Mouse (Mus musculus) testis, adult 2 months (tissue): ENCODE results near the gene Fam221a. TPM values are rescaled to one million over a fixed set of nuclear protein-coding genes. Genes with fewer than 3 reads are reported as not detected.

Source experiments
- H3K27ac ChIP-seq: fragments of 200-500 bp; 2 replicates; pipeline ENCODE4 v1.5.1; 2012; ENCODE audit warnings: low read depth, low read length; ENCODE audit not compliant: control insufficient read depth, insufficient read depth
- H3K27me3 ChIP-seq: fragments of 200-500 bp; 2 replicates; pipeline ENCODE4 v1.6.1; 2012; ENCODE audit warnings: mild to moderate bottlenecking, low read length, moderate library complexity; ENCODE audit not compliant: control insufficient read depth, insufficient read depth
- H3K36me3 ChIP-seq: fragments of 200-500 bp; 2 replicates; pipeline ENCODE4 v1.6.1; 2012; ENCODE audit warnings: mild to moderate bottlenecking, low read length; ENCODE audit not compliant: control insufficient read depth, insufficient read depth
- H3K4me1 ChIP-seq: fragments of 200-500 bp; 2 replicates; pipeline ENCODE4 v1.6.1; 2012; ENCODE audit warnings: low read length; ENCODE audit not compliant: control insufficient read depth, insufficient read depth
- H3K4me3 ChIP-seq: fragments of 200-500 bp; 2 replicates; pipeline ENCODE4 v1.5.1; 2012; ENCODE audit warnings: low read depth, mild to moderate bottlenecking, low read length, moderate library complexity, mixed read lengths; ENCODE audit not compliant: control insufficient read depth
- CTCF ChIP-seq: fragments of 200-500 bp; IDR thresholded peaks from 2 replicates; pipeline ENCODE4 v1.5.1; 2012; ENCODE audit warnings: low read depth, mild to moderate bottlenecking, inconsistent platforms, low read length, moderate library complexity; ENCODE audit not compliant: control insufficient read depth, insufficient read depth, insufficient replicate concordance
- POLR2A ChIP-seq: fragments of 200-500 bp; IDR thresholded peaks from 2 replicates; pipeline ENCODE4 v1.6.1; 2012; ENCODE audit warnings: low read depth, mild to moderate bottlenecking, inconsistent platforms, low read length, moderate library complexity; ENCODE audit not compliant: control insufficient read depth
- polyA plus RNA-seq: library from polyadenylated mRNA; depleted of rRNA; stranded (reverse); fragments of >200 nt; gene quantifications from 2 replicates; pipeline ENCODE4 v1.2.3, GENCODE M21; 2012; rRNA removed

Fam221a gene
- polyA plus RNA-seq, result 19.5 and 20.5 TPM in 2 replicates

DNA sequence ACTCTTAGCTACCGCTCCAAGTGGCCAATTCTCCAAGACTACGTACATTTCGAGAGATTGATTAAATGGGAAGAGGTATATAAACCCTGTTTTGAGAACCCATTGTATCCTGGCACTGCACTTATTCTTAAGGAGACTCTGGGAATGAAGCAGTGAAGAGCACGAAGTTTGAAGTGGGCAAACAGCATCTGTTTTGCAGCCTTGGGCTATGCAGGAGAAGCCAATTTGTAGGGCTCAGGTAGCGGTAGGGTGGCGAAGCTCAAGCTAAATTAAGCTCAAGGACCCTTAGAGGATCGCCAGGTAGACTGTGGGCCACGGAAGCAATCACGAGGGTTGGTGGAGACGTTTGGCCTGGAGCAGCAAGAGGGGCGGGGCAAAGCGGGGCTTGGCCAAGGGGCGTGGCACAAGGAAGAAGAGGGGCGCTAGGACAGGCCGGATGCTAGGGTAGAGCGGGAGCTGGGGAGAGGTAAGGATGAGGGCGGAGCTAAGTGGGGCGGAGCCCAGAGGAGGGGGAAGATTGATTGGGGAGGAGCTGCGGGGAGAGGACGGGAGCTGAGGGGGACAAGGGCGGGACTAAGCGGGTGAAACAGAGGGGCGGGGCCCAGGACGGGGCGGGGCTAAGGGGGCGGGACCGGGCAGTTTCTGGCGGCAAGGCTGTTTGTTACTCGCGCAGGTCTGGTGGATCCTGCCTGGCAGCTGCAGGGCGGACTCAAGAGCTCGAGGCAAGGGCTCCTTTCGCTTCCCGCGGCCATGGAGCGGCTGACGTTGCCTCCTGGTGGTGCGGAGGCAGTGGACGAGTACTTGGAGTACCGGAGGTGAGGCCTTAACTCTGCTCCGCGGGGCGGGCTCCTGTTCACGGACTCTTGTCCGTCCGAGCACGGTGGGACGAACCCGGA lies at the start of gene Fam221a:
Gene Fam221a, plus strand, starts transcription at position 581 of the 896 bp plus-strand sequence.
- TF ChIP-seq CTCF, result no peak
- TF ChIP-seq POLR2A, result peak; percentile 85
- no peaks in the 10 kb centered on the region for H3K27me3 ChIP-seq
- H3K27ac ChIP-seq, result peak within 1 kb of the TSS; percentile 98
- peaks cover 9% of the 10 kb centered on the region for H3K4me1 ChIP-seq
- peak within 1 kb of the TSS; percentile 100 for H3K4me3 ChIP-seq
- no peaks in the 10 kb centered on the region; the same call in 1 of the 2 replicates for H3K36me3 ChIP-seq

GRCm38 (mm10) chr6:49318966-49319594 lies 48.5 kb upstream of the Fam221a start, which contains the start of gene Ccdc126:
Gene Ccdc126, plus strand, starts transcription at chr6:49319274.
- TF ChIP-seq POLR2A (peak; percentile 77), CTCF (no peak; the same call in 1 of the 2 replicates)
- no peaks in the 10 kb centered on the region for H3K36me3 ChIP-seq
- peak within 1 kb of the TSS; percentile 81 for H3K27ac ChIP-seq
- H3K4me1 ChIP-seq, result peaks cover 3% of the 10 kb centered on the region; the same call in 1 of the 2 replicates
- no peaks in the 10 kb centered on the region for H3K27me3 ChIP-seq
- peak within 1 kb of the TSS; percentile 93 for H3K4me3 ChIP-seq

GRCm38 (mm10) chr6:49319595-49320315 lies 47.8 kb upstream of the Fam221a start:
- TF ChIP-seq POLR2A (no peak), CTCF (no peak)
- H3K27ac ChIP-seq, result peak overlapping the region; percentile 81
- H3K4me3 ChIP-seq, result peak overlapping the region; percentile 93
- H3K27me3 ChIP-seq, result no peaks in the 10 kb centered on the region
- no peaks in the 10 kb centered on the region for H3K36me3 ChIP-seq
- H3K4me1 ChIP-seq, result peaks cover 3% of the 10 kb centered on the region; the same call in 1 of the 2 replicates

DNA sequence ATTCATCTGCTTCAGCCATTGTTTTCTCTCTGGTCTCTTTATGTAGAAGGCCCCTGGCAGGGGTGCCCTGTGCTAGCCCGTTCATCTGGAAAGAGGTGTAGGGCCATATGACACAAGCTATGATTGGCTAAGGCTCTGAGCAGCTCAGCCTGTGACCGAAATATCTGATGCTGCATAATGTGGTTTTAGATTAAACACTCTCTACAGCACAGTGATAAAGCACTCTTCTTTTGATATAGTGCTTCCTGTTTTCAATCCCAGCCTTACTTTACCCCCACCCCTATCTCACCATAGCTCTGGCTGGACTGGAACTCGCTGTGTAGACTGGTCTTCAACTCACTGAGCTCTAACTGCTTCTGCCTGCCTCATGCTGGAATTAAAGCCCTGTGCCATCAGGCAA lies 46.2 kb upstream of the Fam221a start:
- no peak for TF ChIP-seq POLR2A
- no peak for TF ChIP-seq CTCF
- Histone ChIP-seq H3K27me3 (no peaks in the 10 kb centered on the region), H3K4me1 (peaks cover 3% of the 10 kb centered on the region; the same call in 1 of the 2 replicates), H3K4me3 (no peak overlapping the region), H3K27ac (no peak overlapping the region), H3K36me3 (no peaks in the 10 kb centered on the region)

- peaks cover 3% of the 10 kb centered on the region; the same call in 1 of the 2 replicates for H3K4me1 ChIP-seq
- no peaks in the 10 kb centered on the region for H3K36me3 ChIP-seq
- no peak overlapping the region for H3K4me3 ChIP-seq
- H3K27me3 ChIP-seq, result no peaks in the 10 kb centered on the region
- H3K27ac ChIP-seq, result no peak overlapping the region
- TF ChIP-seq POLR2A, result no peak
- no peak for TF ChIP-seq CTCF
Observed at GRCm38 (mm10) chr6:49322056-49322455, 45.5 kb upstream of the Fam221a start.

DNA sequence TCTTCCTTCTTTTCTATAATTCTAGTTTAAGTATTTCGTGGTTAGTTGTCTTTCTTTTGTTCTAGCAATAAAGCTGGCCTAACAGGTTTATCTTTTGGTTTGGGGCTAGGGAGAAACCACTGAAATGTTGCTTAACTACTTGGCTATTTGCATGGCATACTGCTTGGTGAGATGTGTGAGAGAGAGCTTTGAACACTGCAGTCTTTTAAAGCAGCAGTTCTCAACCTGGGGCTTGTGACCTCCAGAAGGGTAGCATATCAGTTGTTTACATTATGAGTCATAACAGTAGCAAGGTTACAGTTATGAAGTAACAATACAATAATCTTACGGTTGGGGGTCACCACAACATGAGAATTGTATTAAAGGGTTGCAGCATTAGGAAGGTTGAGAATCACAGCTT lies 44.6 kb upstream of the Fam221a start:
- TF ChIP-seq POLR2A (no peak), CTCF (no peak)
- Histone ChIP-seq H3K27ac (no peak overlapping the region), H3K4me1 (peaks cover 3% of the 10 kb centered on the region; the same call in 1 of the 2 replicates), H3K36me3 (no peaks in the 10 kb centered on the region), H3K27me3 (no peaks in the 10 kb centered on the region), H3K4me3 (no peak overlapping the region)
